Mouse (Mus musculus): ENCODE data around the gene Cox5b. TPM values are rescaled to one million over a fixed set of nuclear protein-coding genes. Genes with fewer than 3 reads are reported as not detected.
"Not testable (repeated sequence)": the region's sequence is repeated elsewhere in the genome, so short reads cannot be mapped to it uniquely, and the experiment has no call there.

The Cox5b gene
- total RNA-seq (2021), result 1,000 to 10,000 TPM; 1,243 to 1,338 TPM
- long read RNA-seq, experiment 1, transcript Cox5b-204 (4 exons, 865 nt), result major isoform, 414 of 431 reads
- long read RNA-seq, experiment 1, partial matches to known transcripts, result 11 of 431 reads
- long read RNA-seq, experiment 1, other reads (novel, unspliced or antisense), result 4 of 431 reads
- long read RNA-seq, experiment 2, transcript Cox5b-204 (4 exons, 865 nt), result major isoform, 420 of 432 reads
- long read RNA-seq, experiment 2, partial matches to known transcripts, result 7 of 432 reads
- long read RNA-seq, experiment 2, other reads (novel, unspliced or antisense), result 4 of 432 reads

DNA sequence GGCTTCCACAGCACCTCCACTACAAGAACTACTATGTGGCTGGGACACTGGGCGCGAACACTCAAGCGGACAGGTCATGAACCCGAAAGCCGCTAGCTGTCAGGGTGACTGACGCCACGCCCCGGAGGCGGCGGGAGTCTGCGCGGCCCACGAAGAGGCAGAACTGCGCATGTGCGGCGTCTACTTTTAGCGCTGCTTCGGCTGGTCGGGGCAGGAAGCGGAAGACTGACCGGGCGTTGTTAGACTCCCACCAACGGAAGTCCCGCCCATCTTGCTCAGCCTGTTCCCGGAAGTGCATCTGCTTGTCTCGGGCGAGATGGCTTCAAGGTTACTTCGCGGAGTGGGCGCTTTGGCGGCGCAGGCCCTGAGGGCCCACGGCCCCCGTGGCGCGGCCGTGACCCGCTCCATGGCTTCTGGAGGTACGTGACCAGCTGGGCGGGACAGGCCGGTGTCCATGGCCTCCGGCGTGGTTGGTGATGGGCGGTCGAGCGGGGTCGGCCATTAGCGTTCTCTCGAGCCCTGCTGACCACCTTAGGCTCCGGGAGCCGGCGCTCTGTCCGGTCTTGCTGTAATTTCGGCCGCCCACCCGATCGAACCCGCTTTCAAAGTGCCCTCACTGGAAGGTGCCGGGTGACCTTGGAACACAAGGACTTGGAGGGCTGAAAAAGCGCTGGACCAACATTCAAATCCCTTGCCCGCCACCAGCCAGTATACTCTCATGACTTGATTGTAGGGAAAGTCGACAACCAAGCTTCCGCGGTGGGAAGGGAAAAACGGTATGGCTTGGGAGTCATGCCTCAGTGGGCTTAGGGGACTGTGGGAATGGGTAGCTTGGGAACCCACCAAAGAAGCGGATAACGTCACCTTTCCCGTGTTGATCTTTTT lies at the start of gene Cox5b:
Gene Cox5b (plus strand): TSS at position 179 of the 885 bp plus-strand sequence.
- DNase-seq, result peak; percentile 98

DNA sequence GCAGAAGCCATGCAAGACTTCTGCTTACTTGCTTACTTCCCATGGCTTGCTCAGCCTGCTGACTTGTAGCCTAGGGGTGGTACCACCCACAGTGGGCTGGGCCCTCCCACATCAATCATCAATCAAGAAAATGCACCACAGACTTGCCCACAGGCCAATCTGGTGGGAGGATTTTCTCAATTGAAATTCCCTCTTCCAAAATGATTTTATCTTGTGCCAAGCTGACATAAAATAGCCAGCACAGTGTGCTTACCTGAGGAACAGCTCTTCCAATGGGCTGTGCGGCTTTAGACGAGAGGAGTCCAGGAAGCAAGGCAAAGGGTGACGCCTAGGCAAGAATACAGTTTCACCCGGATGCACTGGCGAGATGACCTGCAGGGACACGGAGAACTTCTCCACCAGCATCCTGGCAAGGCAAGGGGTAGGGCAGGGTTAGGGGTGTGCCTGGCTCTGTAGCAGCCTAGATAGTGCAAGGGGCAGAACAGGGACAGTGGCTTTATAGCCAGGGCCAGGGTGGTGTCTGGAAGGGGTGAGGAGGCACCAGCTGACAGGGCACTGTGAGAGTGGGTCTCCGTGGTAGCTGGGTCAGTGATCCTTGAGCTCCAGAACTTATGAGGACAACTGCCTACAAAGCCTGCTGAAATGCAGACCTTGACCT lies 47.2 kb upstream of the Cox5b start:
- no peak for DNase-seq

DNA sequence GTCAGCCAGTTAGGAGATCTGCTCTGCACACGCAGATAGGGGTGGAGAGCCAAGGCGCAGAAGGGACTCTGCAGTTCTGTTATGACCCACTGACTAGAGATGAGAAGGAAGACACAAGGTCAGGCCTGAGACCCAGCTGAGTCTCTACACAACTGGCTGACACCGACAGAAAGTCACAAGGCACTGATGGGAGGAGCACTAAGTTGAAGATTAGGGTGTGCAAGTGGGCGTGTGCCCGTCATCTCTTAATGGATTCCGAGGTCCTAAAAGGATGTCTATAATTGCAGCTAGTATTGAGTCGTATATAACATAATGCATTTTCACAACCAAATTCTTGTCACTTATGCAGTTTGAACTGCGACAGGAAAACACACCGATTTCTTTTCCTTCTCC lies 46.6 kb upstream of the Cox5b start:
- no peak for DNase-seq

DNA sequence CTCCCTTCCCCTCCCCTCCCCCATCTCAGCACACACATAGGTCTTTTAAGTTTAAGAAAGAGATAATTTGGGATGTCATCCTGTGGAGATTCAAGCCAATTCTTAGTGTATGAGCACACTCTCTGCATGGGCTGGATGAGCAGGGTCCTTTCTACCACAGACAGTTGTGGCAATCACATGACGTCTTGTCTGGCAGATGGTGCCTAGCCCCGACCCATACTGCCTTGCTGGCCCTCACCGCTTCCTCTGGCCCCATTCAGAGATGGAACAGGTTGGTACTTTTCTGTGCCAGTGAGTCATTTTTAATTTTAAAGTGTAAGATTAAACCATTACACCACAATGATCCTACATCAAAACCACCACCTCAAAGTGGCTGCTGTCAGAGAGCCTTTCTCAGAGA lies 45.0 kb upstream of the Cox5b start:
- no peak for DNase-seq

DNA sequence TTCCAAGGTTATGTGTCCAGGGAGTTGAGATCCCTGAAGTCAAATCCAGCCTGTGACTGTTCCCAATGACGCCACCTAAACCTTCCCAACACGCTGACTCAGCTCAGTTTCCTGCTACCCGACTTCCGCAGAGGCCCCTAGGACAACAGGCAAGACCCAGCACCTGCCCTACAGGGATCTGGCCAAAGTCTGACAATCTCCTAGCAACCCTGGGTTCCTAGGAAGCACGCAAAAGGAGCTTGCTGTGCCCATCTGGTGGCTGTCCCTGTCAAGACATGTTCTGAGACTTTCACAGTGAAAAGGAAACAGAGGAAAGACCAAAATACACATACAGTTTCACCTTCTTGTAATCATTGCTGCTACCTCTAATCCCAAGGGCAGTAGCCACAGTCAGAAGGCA lies 43.6 kb upstream of the Cox5b start:
- no peak for DNase-seq

DNA sequence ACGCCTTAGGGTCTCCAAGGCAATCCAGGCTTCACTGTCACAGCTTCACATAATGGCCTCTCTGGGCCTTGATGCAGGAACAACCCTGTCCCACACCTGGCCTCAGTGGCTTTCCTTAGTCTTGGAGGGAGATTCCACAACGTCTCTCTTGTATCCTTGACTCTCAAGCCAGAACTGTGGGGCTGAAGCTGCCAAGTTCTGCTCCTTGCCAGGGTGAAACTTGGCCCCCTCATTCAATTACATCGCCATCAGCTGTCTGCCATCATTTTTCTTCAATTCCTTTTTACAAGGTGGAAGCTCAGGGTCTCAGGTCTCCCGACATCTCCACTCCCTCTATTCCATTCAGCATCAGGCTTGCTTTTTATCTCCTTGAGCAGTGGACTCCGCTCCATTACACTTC lies 36.2 kb upstream of the Cox5b start:
- DNase-seq, result no peak

DNA sequence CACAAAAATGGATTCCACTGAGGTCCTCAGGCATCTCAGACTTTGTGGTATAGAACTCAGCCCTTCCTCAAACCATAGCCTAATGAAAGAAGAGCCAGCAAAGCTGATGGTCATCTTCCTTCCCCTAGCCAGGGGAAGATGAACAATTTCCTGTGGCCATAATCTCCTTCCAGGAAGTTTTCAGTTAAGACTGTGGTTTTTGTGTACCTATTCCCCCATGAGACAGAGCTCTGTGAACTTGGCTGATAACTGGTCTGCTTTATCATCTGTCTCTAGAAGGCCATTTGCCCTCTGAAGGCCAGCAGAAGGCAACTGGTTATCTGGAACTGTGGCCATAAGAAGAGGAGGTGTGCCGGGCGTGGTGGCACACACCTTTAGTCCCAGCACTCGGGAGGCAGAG lies 35.0 kb upstream of the Cox5b start:
- no peak for DNase-seq

DNA sequence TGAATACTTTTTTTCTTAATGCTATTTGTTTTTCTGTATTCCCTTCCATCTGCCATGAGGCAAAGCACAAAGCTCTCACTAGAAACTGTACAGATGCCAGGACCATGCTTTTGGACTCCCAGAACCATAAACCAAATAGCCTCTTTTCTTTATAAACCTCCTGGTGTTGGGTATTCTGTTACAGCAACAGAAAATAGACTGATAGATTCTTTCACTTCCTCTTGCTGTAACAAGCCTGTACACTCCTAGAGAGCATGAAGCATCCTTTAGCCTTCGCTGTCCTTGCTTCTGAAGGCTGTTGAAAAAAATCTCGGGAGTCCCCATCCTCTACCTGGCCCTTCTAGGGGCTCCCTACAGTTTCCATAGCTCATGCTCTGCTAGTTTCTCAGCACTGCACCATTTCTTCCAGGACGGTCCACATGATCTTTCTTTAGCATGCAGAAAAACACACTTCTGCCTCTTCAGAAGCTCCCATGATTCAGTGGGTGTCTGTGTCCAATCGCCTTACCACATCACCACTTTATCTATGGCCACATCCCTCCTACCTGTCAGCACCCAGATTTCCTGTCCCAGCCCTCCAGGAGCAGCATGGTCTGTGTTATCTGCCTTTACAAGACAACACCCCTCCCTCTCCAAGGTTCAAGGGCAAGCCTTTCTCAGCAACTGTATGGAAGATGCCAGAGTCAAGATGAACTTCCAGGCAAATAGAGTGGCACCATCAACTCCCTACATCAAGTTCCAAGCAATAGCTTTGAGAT lies 33.4 kb upstream of the Cox5b start:
- DNase-seq, result no peak

DNA sequence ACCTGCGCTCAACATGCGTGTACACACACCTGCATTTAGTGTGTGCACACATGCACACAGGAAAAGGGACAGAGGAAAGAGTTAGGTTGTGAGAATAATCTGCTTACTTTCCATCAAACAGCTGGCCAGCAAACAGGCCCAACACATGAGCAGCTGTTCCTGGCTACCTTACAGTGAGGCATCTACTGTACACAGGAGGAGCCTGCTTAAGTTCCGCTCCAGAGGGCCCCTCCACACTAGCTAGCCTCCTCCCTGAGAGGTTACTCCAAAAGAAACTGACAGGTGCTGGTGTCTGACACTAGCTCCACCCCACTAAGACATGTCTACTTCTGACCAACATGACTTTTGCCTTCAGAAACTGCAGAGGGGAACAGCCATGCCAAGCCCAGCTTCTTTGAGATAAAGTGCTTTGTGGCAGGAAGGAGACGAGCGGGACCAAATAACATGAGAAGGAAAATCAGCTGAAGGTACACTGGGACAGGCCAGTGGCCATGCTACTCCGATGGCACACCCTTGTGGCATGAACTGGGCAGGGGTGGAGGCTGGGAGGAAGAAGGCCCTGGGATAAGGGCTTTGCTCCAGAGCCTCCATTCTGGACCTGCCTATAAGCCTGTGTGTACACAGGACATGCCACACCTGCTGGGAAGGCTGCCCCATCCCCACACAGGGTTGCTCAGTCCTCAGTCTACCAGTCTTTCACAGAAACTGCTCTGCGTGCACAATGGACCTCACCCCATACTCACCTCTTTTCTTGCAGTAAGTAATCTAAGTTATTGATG lies 32.4 kb upstream of the Cox5b start:
- DNase-seq, result no peak

DNA sequence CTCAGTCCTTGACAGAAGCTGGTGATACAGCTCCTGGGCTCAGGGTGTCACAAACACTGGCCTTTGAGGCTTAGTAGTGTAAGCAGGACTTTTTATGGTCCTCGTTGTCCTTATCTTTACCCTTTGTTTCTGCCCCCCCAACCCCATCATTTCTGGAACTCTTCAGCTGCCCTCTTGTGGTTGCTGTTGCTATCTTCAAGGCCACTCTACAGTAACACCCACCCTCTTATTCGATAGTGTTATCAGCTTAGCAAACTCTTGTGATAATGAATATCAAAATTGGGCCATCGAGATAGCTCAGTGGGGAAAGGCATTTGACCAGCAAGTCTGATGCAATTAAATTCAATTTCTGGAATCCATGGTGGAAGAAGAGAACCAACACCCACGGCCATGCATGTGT lies 26.8 kb upstream of the Cox5b start:
- DNase-seq, result no peak

DNA sequence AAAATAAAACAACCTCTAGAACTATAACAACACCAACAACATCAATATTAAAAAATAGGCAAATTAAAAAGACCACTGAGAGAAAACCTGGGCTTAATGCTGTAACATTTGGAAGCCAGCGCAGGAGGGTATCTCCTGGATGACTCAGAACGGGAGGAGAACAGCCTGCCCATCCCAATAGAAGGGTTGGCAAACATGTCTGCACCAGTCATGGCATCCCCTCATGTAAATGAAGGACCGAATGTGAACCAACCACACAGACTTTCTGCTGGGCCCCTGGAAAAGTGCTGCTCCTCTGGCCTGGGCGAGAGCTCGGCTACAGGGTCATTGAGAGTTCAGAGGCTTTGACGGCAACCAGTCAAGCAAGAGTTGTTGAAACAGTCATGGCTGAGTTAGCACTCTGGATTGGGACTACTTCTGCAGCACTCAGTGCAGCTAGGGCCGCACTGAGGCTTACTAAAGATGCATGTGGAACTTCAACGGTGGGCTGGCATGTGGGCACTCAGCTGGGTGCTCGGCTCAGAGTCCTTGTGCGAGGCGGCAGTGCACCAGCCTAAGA lies 26.0 kb upstream of the Cox5b start:
- no peak for DNase-seq

DNA sequence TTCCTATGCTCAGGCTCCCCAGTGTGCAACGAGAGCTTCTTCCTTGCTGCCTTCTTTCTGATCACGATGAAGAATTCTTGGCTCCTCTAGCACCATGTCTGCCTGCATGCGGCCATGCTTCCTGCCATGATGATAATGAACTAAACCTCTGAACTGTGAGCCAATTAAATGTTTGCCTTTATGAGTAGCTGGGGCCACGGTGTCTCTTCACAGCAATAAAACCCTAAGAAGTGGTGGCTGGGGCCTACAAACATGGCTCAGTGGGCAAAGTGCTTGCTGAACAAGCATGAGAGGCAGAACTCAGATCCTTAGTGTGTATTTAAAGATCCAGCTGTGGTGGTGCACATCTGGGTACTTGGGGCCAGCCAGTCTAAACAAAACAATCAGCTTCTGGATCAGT lies 25.3 kb upstream of the Cox5b start:
- DNase-seq, result no peak

DNA sequence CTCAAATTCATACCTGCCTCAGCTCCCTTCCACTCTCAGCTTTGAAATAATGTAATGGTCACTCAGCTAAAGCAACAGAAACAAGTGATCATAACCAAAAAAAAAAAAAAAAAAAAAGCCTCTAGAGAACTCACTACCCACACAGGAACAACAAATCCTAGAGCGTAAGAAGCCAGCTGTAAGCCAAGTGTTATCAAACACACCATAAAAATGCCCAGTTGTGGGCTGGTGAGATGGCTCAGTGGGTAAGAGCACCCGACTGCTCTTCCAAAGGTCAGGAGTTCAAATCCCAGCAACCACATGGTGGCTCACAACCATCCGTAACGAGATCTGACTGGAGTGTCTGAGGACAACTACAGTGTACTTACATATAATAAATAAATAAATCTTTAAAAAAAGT lies 23.2 kb upstream of the Cox5b start:
- DNase-seq, result not testable (repeated sequence)

DNA sequence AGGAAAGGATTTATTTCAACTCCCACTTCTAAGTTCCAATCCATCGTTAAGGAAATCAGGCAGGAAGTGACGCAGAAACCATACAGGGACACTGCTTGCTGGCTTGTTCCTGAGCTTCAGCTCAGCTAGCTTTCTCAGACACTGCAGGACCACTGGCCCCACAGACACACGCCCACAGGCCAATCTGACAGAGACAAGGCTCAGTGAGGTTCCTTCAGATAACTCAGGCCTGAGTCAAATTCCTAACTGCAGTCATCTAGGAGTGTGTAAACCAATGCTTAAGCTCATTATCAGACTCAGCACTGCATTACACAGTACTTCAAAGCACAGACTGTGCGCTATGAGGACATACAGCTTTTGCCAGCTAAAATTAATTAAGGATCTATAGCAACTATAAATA lies 21.0 kb upstream of the Cox5b start:
- DNase-seq, result no peak

DNA sequence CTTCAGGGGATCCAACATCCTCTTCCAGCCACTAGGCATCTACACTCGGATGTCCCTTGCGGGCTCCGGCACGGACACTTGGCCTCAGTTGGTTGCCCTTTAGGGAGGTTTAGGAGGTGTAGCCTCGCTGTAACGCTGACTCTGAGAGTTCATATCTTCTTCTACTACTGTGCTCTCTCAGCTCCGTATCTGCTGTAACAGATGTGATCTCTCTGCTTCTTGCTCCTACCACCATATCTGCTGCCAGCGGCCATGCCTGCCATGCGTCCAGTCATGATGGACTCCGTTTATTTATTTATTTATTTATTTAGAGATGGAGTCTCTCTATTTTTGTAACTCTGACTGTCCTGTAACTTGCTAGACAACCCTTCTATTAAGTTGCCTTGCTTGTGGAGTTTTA lies 20.0 kb upstream of the Cox5b start:
- no peak for DNase-seq

DNA sequence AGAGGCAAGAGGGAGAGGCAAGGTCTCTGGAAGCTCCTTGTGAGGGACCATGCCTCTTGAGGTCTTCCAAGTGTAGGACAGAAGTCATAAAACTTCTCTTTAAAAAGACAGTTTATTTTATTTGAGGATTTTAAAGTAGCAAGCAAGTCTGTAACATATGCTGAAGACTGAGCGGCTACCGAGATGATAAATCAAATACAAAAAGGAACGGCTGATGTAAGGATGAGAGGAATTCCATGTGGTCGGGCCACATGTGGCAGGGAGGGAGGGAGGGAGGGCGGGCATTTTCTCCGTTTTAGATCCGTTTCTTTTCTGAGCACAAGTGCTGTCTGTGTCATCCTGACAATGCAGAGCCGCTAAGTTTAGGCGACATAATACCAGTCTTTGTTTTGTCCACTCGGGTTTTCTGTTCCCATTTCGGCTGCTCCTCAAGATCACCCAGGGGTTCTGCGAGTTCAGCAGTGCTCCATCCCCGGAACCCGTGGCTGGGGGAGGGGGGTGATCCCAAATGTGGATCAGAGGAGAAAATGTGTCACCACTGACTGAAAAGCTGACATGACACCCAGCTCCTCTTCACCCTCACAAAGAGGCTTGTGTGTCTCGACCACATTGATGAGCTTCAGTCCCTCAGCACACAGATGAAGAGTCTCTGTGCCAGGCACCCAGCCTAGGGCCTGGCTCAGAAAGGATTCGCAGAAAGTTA lies 18.4 kb upstream of the Cox5b start:
- no peak for DNase-seq

DNA sequence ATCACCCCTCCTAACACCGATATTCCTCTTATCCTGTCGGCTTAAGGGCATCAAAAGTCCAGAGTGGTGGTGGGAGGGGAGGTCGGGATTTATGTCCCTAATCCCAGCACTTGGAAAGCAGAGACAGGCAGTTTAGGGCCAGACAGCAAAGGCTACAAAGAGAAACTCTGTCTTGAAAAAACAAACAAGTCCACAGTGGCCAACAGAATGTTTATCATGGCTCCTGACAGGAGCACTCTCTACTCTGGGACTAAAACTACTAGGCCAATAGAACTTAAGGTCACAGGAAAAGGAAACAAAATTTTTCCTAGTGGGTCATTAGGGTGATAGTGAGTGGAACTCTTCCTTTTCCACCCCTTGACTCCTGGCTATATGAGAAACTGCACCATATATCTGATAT lies 16.3 kb upstream of the Cox5b start:
- no peak for DNase-seq

DNA sequence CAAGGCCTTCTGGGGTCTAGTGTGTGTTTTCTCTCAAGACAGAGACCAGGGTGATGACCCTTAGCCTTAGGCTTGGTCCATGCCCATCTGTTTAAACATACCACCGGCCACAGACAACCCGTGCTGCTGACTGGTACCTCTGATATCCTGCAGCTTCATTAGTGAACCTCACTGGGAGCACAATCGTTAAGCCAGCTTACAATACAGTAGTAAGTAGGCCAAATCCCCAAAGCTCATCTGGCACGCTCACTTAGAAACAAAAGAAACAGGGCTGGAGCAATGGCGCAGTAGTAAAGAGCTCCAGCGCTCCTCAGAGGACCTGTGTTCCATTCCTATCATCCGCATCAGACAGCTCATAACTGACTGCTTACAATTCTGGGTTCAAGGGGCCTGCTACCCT lies 10.4 kb upstream of the Cox5b start:
- no peak for DNase-seq

DNA sequence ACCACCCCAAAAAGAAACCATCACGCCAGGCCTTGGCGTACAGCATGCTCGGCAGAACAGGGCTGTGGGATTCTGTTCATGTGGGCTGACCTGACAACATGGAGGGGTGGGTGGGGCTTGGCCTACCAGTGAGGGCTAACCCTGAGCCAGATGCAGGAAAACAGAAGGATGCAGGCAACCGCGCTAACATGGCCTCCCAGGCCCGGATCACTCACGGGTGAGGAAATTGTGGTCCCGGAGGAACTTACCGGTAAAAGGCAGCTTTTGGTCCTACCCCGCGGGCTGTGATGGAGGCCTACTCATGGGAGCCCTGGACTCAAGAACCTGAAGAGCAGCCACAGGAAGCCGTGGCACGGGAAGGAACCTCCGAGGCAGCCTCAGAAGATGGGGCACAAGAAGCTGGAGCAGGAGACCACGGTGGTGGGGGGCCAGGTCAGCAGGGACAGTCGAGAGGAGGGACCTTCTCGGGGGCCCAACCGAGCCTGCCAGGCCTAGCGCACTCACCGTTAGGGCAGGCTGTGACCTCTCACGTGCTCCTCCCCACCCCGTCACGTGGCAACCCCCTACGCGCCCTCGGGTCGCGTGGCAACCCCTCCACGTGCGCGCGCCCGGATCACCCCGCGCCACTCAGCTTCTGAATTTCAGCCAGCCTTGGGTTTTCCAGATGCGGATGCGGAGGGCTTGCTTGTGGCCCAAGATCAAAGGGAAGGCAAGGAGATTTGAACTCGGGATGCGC lies 8.5 kb upstream of the Cox5b start, which contains the start of gene Fam178b:
Gene Fam178b (minus strand): TSS at position 564 of the 736 bp plus-strand sequence.
- DNase-seq, result no peak

Data from gastrocnemius, postnatal 10 days (tissue).